Mouse (Mus musculus): ENCODE results near the gene Rbp4. TPM values are rescaled to one million over a fixed set of nuclear protein-coding genes. Genes with fewer than 3 reads are reported as not detected.

Rbp4 gene
- total RNA-seq (2021), result 10 to 100 TPM in 1 of 2 experiments, 1 to 10 TPM in 1; 8.0 to 10.3 TPM

GRCm38 (mm10) chr19:38125219-38125610 is at the start of gene Rbp4:
Rbp4 (minus strand) TSS chr19:38125281.
- DNase-seq, result no peak

DNA sequence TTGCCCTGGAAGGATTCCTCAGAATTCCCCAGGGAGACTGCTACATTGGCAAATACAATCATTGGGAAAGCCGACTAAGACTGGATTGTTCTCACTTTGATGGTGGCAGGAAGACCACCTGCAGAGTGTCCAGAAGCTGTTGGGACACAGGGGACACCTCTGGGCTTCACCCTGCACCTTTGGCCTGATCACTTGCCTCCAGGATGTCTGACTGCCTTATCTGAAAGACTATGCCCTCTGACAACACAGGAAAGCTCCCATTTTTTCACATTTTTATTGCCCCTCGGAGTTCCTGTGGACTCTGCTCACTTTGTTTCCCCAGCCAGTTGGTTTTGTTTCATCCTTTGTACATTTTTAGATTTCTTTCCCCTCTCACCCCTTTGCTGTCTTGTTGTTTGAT is 39.6 kb upstream of the Rbp4 start:
- DNase-seq, result no peak

DNA sequence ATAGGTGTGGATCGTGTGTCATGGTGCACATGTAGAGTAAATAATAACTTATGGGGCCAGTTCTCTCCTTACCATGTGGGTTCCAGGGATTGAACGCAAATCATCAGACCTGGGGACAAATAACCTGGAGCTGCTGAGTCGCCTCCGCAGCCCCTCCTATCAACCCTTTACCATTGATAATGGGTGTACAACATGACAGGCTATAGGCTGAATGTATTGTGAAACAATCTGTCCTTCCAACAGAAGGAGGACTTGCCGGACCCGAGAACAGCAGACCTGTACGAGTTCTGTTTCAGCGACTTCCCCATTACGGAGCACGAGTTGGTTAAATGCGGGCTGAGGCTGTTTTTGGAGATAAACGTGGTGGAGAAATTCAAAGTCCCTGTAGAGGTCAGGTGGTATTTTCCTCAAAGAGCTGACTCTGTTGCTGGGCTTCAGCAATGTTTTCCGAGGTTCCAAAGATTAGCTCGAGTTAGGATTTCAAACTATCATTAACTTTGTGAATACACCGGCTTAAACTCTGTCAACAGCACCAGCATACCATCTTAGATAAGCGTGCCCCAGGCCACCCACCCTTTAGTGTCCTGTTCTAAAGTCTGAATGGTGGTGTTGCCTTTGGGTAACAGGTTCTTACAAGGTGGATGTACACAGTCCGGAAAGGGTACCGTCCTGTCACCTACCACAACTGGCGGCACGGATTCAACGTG is 36.7 kb upstream of the Rbp4 start:
- DNase-seq, result no peak

DNA sequence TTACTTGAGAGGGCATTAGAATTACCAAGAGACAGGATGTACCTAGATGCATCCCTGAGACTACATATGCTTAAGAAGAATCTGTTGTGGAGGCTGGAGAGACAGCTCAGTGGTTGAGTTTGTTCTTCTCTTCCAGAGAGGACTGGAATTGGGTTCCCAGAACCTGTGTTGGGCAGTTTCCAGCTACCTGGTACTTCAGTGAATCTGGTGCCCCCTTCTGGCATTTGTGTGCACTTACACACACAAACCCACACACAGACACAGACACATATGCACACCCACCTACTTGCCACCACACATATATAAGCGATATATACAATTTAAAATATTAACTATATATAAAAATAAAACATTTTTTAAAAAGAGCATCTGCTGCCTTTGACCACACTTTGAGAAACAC is 31.2 kb upstream of the Rbp4 start:
- DNase-seq, result no peak

- no peak for DNase-seq
Measured at GRCm38 (mm10) chr19:38143540-38144271, 18.6 kb upstream of the Rbp4 start.

DNA sequence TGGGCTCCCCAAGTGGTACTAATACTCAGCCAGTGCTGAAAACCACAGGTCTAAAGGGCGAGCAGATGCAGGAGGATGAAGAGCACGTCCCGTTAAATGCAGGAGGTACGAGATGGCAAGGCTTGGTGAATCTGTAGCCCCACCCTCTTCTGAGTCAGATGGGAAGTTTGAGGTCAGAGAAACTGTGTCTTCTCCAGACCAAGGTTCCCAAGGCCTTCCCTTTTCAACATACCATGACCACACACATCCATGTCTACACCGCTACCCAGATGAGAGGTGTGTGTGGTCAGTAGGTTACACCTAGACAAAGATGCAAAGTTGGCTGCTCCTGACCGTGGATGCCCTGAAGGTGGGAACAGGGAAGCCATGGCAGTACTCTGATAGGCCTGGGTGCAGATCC is 9.7 kb upstream of the Rbp4 start:
- DNase-seq, result no peak

DNA sequence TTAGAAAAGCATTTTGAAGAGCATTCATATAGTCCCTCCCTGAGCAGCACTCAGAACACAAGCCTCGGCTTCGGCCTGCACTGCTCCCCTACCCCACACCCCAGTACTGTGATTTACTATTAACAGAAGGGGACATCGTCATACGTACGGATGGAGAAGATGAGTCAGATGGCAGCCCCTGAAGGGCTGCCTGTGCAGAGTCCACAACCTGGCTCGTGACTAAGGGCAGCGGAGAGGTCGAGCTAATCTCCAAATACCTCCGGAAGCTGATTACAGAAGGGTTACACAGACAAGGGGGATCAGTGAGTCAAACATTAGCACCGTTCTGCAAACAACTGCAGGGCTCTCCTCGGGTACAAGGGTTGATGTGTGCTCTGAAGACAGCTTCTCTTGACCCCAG is 8.9 kb upstream of the Rbp4 start:
- no peak for DNase-seq

GRCm38 (mm10) chr19:38132481-38132880 is 7.4 kb upstream of the Rbp4 start, which contains the start of gene Pde6c:
Pde6c (plus strand) TSS chr19:38132781.
- DNase-seq, result no peak

GRCm38 (mm10) chr19:38126656-38127055 is 1.6 kb upstream of the Rbp4 start:
- DNase-seq, result no peak

- peak in 1 of 2 experiments; percentile 4 for DNase-seq
Measured at GRCm38 (mm10) chr19:38124401-38125218, 471 bp downstream of the Rbp4 start.

GRCm38 (mm10) chr19:38123921-38124320 is 1.2 kb downstream of the Rbp4 start:
- no peak for DNase-seq

DNA sequence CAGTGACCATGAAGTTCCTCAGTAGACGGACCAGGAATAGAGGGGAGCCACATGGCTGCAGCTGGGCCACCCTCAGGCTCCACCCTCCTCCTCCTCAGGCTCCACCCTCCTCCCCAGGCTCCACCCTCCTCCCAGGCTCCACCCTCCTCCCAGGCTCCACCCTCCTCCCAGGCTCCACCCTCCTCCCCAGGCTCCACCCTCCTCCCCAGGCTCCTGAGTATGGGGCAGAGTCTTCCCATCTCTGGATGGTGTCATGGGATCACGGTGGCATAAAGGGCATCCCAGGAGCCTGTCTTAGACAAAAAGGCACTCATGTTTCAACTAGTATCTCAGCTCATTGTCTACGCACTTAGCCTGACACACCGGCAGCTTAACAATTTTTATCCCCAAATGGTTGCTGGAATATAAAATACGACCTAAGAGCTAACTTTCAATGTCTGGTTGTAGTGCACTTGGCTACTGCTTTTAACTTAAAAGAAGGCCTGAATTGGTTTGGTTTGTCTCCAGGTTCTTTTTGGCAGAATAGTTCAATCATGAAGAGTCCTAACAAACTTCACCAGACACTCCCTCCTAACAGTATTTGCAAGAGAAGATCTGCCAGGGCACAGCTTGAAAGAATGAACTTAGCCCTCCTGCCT is 4.8 kb downstream of the Rbp4 start:
- DNase-seq, result no peak

GRCm38 (mm10) chr19:38114834-38115491 is 10.1 kb downstream of the Rbp4 start:
- no peak for DNase-seq

DNA sequence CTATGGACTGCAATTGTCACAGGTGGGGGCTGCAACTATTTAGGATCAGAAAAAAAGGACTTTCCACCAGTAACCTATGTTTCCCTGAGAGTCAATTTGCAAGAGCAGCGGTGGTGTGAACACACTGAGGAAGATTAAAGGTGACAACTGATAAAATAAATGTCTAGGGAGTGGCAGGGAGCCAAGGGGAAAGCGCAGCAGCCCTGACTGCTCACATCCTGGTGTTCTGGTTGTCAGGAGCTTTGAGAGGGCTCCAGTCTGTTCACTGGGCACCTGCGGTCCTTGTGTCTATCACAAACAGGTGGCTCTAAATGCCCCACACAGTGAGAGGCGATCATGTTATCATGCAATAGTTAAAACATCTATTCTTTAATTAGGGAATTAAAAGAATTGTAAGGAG is 12.5 kb downstream of the Rbp4 start:
- DNase-seq, result no peak

- DNase-seq, result no peak
Measured at GRCm38 (mm10) chr19:38111056-38111455, 14.0 kb downstream of the Rbp4 start.

GRCm38 (mm10) chr19:38109506-38110242 is 15.4 kb downstream of the Rbp4 start:
- DNase-seq, result no peak

DNA sequence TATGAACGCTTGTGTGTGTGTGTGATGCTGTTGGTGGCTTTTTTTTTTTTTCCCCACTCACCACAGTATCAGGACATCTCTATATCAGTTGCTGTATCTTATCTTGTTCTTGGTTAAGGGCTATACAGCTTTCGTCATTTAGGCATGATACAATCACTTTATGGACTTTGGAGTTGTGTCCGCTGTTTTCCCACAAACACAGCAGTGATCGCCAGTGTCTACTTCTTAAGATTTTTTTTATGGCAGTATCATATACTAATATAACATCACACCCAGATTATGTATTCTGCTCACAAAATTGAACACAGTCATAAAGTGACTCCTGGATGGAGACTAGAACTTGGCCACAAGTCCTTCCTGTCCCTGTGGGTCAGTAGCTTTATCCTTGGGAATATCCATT is 17.2 kb downstream of the Rbp4 start:
- no peak for DNase-seq

DNA sequence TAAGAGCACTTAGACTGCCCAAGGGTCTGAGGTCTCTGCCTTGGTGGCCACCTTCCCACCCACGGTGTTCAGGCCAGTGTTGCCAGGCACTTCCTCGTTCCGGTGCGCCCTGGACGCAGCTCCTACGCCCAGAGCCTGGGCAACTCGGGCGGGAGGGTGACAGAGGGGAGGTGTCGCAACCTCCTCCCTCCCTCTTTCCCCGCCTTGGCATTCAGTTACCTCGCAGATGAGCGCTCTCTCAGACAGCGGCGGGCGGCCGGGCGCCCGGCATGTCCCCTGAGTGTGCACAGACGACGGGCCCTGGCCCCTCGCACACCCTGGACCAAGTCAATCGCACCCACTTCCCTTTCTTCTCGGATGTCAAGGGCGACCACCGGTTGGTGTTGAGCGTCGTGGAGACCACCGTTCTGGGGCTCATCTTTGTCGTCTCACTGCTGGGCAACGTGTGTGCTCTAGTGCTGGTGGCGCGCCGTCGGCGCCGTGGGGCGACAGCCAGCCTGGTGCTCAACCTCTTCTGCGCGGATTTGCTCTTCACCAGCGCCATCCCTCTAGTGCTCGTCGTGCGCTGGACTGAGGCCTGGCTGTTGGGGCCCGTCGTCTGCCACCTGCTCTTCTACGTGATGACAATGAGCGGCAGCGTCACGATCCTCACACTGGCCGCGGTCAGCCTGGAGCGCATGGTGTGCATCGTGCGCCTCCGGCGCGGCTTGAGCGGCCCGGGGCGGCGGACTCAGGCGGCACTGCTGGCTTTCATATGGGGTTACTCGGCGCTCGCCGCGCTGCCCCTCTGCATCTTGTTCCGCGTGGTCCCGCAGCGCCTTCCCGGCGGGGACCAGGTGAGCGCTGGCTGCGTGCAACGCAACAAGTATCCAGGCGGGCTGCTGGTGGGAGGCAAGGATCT is 28.0 kb downstream of the Rbp4 start, which contains the start of gene Ffar4:
Ffar4 (plus strand) TSS at position 214 of the 901 bp plus-strand sequence.
- DNase-seq, result no peak

GRCm38 (mm10) chr19:38096231-38096630 is 28.9 kb downstream of the Rbp4 start:
- no peak for DNase-seq

DNA sequence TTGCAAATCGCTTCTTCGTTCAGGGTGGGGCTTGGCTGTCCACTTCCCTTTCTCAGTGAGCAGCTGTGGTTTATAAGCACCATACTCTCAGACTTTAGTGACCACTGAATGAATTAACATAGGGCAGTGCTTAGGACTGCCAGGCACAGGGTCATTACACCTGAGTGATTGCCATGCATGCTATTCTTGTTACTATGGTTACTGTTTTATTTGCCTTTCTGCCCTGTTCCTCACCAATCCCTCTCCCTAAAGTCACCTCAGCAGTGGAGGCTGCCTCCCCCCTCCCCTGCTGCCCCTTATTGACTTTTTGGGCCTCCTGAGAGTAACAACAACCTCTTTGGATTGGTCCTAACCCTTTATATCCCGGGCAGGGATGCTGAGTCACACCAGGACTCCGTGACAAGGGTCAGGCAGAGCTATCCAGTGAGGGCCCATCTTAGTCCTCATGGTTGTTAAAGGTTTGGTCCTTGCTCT is 33.5 kb downstream of the Rbp4 start:
- DNase-seq, result no peak

All from layer of hippocampus, postnatal 36 days (tissue).